Mouse (Mus musculus) left cerebral cortex, adult 9 months (tissue): ENCODE measurements at regions not wholly inside any gene's neighbourhood (a gene's known extent, or its start where the extent isn't known, plus 50 kb on each side); places are given as distances from the start of the nearest gene placed in this dataset.

Experiments used
- DNase-seq, 2 experiments: peaks; one replicate each; pipeline ENCODE4 v3.0.0; 2022; ENCODE audit warnings: low spot score in 2 of 2

- DNase-seq: peak in 1 of 2 experiments; percentile 13
Observed at GRCm38 (mm10) chr9:102449366-102449765, 56.2 kb upstream of the Ky start.

GRCm38 (mm10) chr9:102446066-102446465 lies 59.5 kb upstream of the Ky start:
- DNase-seq: no peak

DNA sequence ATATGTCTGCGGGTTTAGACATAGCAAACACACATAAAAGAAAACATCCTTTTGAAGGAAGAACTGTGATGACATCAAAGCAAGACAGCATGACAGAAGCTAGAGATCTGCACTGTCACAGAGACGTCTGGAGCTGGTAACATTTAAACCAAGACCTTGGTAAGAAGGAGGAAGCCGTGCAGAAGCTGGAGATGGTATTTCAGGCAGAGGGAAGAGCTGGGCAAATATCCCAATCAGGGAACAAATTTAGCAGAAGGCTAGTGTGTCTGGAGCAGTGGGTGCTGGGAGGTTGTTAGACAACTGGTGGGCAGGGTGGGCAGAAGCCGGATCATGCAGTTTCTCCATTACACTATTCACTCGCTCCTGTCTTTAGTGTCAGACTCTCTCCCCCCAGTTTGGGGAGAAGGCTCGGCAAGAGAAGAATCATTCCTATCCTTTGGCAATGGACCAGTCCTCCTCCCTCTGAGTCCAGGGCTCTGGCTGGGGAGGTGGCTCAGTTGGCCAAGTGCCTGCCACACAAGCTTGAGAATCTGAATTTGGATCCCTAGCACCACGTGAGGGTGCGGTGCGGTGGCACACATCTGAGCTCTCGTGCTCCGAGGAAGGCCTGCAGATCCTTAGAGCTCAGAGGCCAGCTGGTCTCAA lies 63.2 kb upstream of the Ky start:
- DNase-seq: peak in 1 of 2 experiments; percentile 55

GRCm38 (mm10) chr9:102437641-102438040 lies 67.9 kb upstream of the Ky start:
- DNase-seq: no peak

GRCm38 (mm10) chr9:102436378-102436777 lies 69.2 kb upstream of the Ky start:
- DNase-seq: no peak

GRCm38 (mm10) chr9:102428031-102428430 lies 73.5 kb upstream of the Ephb1 start:
- no peak for DNase-seq

DNA sequence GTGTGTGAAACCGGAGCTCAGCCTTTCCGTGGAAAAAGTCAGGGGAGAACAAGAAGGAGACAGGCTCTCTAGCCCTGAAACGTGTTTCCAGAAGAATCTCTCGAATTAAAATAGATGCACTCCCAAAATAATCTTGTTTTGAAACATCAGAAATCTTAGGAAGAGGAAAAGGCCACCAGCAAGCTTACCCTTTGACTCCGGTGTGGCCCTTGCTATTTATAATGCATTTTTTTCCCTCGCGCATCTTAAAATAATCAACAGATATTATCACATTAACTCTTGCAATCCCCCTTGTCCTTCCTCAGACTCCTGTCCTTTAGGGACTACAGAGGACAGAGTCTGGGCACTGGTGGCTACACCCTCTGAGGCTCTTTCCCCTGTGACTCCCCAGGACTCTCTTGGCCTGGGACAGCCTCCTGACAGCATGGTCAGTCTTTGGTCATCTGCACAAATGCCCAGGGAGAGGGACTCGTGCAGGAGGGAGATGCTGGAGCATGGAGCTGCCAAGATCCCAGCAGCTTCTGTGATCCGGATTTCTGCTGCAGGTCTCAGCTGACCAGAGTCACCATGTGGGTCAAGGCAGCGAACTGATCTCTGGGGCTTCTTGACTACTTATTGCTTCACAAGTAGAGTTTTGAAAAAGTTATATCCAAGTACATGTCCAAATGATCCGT lies 70.3 kb upstream of the Ephb1 start:
- DNase-seq: no peak

- no peak for DNase-seq
Observed at GRCm38 (mm10) chr9:102423919-102424671, 69.6 kb upstream of the Ephb1 start.

- DNase-seq: no peak
Observed at GRCm38 (mm10) chr9:102423465-102423918, 69.0 kb upstream of the Ephb1 start.

DNA sequence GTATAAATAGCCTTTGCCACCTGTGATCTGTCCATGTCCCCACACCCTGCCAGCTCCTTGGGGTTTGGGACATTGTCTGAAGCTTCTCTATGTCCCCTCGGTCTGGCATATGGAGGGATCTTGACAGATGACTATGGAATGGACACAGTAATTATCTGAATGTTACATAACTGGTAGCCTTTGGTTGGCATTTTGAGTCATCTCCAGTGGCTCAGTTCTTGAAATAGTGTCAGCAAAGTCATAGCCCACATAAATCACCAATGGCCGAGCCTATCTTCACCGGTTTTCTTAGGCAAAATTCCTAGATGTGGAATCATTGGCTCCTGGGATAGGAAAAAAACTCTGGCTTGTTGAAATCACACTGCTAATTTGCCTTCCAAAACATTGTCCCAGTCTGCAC lies 67.3 kb upstream of the Ephb1 start:
- DNase-seq: no peak

DNA sequence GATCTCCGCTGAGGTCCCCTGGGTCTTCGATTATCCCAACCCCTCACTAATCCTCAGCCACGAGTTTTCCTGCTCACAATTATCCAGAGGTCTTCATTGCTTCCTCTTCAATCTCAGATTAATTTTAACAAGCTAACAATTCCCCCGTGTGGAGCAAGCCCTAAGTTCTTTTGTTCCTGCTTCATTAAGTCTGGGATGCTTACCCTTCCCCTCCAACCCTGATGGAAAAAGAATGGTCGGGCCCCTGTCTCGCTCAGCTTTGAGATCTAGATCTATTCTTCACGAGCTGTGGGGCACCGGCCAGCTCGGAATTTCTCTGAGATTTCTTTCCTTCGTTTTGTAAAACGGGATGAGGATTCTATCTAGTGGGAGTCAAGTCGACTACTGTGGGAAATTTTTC lies 65.7 kb upstream of the Ephb1 start:
- DNase-seq: no peak

GRCm38 (mm10) chr9:102413631-102414030 lies 59.1 kb upstream of the Ephb1 start:
- no peak for DNase-seq

DNA sequence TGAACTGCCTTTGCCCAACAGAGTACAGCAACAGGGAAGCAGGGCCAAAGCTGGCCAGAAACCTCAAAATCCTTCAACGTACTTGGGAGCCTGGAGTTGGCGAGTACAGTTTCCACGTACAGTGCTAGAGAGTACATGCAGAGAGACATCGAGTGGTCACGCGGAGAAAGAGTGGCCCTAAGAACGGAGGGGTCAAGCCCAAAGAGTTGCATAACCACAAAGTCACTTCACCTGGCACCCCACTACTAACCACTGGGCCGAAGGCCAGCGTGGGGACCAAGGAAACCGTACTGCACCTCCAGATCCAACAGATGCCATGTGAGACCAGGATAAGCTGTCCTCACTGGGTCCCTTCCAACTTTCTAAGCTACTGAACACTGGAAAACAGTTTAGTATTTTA lies 56.2 kb upstream of the Ephb1 start:
- DNase-seq: no peak

DNA sequence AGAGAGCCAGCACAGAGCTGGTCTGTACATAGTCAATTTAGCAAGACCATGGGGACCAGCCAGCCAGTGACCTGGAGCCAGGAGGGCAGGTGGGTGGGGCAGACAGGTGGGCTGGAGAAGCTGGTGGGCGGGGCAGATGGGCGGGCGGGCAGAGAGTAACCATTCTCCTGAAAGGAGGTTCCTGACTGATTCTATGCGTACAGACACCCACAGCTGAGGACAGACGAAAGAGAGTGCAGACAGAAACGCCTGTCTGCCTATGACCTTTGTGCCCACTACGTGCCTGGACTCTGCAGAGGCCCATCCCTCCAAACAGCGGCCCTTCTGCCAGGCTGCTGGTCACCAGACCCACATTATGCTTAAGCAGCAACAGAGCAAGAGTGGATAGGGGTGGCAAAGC lies 51.5 kb upstream of the Ephb1 start:
- DNase-seq: no peak
